Mouse (Mus musculus) liver, embryonic 11.5 days (tissue): ENCODE data around the gene Creb5. TPM values are rescaled to one million over a fixed set of nuclear protein-coding genes. Genes with fewer than 3 reads are reported as not detected.

Source experiments
- ATAC-seq: fragments of 200-750 bp; cut with Nextera tagmentation; replicated peaks from 2 replicates; pipeline ENCODE4 v1.8.0; 2017; ENCODE audit warnings: moderate number of reproducible peaks, mild to moderate bottlenecking, moderate TSS enrichment, moderate library complexity; ENCODE audit not compliant: low FRiP score
- DNase-seq: peaks from one replicate; pipeline ENCODE4 v3.0.0-alpha.2; 2017; ENCODE audit warnings: low spot score
- H3K27ac ChIP-seq: fragments of 300-500 bp; sonication (generic); 2 replicates; pipeline ENCODE4 v1.5.1; 2014; ENCODE audit warnings: mild to moderate bottlenecking, low read depth, low read length, control low read depth
- H3K27me3 ChIP-seq: fragments of 300-500 bp; sonication (generic); replicated peaks from 2 replicates; pipeline ENCODE4 v1.6.1; 2014; ENCODE audit warnings: low read length, mixed read lengths; ENCODE audit not compliant: control insufficient read depth, insufficient read depth
- H3K36me3 ChIP-seq: fragments of 300-500 bp; sonication (generic); 2 replicates; pipeline ENCODE4 v1.6.1; 2014; ENCODE audit warnings: mild to moderate bottlenecking, low read length, moderate library complexity, mixed read lengths; ENCODE audit not compliant: control insufficient read depth, insufficient read depth
- H3K4me1 ChIP-seq: fragments of 300-500 bp; sonication (generic); replicated peaks from 2 replicates; pipeline ENCODE4 v1.6.1; 2014; ENCODE audit warnings: low read length, mixed read lengths; ENCODE audit not compliant: control insufficient read depth, insufficient read depth
- H3K4me2 ChIP-seq: fragments of 300-500 bp; sonication (generic); 2 replicates; pipeline ENCODE4 v1.6.1; 2014; ENCODE audit warnings: mild to moderate bottlenecking, control low read depth, moderate library complexity
- H3K4me3 ChIP-seq: fragments of 300-500 bp; sonication (generic); 2 replicates; pipeline ENCODE4 v1.5.1; 2014; ENCODE audit warnings: low read depth, low read length, control low read depth
- H3K9ac ChIP-seq: fragments of 300-500 bp; sonication (generic); 2 replicates; pipeline ENCODE4 v1.6.1; 2014; ENCODE audit warnings: low read depth, low read length, control low read depth
- H3K9me3 ChIP-seq: fragments of 300-500 bp; sonication (generic); 2 replicates; pipeline ENCODE4 v1.6.1; 2016; ENCODE audit warnings: low read length, inconsistent platforms, mixed read lengths; ENCODE audit not compliant: control insufficient read depth
- WGBS: fragments of 180-500 bp; shearing (Covaris S2); extraction: QIAGEN DNeasy Blood & Tissue Kit; methylation state at CpG from one replicate; pipeline ENCODE4 v1.1.7; 2014; 5-methylcytosine and 5-hydroxymethylcytosine counted together
- polyA plus RNA-seq: library from polyadenylated mRNA; unstranded; fragments of >200 nt; fragmentation: Nextera tagmentation; extraction: Ambion mirVana; gene quantifications from 2 replicates; pipeline ENCODE4 v1.2.1, GENCODE M21; 2014

The Creb5 gene
- polyA plus RNA-seq, 1 experiment from 2014 or later = 2.3 TPM

DNA sequence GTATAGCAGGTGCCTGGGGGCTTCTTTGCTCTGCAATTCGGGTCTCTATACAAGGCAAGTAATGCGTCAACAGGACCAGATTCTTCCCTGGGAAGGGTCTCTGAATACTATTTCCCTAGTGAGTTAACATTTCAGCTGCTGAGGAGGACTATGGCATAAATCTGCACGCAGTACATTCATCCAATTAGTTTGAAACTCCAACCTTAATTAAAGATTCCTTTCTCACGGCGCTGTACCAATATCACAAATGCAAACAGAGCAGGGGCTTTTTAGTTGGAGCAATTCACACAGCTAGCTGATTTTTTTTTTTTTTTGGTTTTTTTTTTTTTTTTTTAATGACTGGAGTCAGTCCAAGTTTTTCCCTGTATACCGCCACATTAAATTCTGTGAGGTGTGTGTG is 357.0 kb downstream of the Creb5 start:
- H3K27ac ChIP-seq = no peak overlapping the region
- H3K4me2 ChIP-seq = no peak overlapping the region
- 84% methylated on average over 6 of the region's 6 CpGs for WGBS
- H3K27me3 ChIP-seq = no peaks in the 10 kb centered on the region
- no peaks in the 10 kb centered on the region for H3K36me3 ChIP-seq
- ATAC-seq (no peak), DNase-seq (no peak)
- no peak overlapping the region for H3K9ac ChIP-seq
- H3K9me3 ChIP-seq = no peaks in the 10 kb centered on the region
- H3K4me3 ChIP-seq = no peak overlapping the region
- H3K4me1 ChIP-seq = no peaks in the 10 kb centered on the region

DNA sequence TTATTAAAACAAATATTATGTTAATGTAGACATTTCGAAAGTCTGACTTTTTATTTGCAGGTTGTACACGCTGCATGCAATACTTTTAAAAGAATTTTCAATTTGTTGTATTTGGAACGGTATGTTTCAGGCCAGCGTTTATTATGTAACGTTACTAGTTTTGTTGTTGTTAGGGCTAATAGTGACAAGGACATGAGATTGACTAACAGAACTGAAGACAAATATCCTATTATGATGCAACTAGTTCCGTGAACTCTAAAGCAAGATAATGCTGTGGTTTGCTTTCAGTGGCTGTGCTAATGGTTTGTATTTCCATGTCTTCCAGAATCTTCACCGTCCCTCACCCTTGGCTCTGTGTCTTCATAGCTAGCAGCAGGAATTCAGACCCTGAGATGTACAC is 357.9 kb downstream of the Creb5 start:
- DNase-seq (no peak), ATAC-seq (no peak)
- Histone ChIP-seq H3K4me1 (no peaks in the 10 kb centered on the region), H3K36me3 (no peaks in the 10 kb centered on the region), H3K9me3 (no peaks in the 10 kb centered on the region), H3K9ac (no peak overlapping the region), H3K4me2 (no peak overlapping the region), H3K4me3 (no peak overlapping the region), H3K27me3 (no peaks in the 10 kb centered on the region), H3K27ac (no peak overlapping the region)
- WGBS = 83% methylated on average over 7 of the region's 7 CpGs

DNA sequence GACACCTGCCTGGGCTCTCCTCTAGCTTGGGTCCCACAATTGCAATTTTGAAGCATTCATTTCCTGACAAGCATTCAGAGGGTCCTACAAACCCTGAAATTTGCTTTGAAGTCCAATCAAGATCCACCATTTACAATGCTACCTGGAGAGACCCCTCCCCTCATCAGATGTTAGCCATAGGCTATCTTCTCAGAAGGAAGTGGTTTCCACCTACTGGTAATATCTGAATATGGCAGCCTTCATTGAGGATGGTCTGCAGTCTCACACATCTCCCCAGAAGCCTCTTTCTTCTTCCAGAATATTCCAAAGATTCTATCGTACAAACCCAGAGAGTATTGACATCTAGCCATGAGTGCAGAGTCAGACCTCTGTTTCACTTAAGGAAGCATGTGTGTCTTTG is 362.7 kb downstream of the Creb5 start:
- H3K9me3 ChIP-seq = no peaks in the 10 kb centered on the region
- H3K36me3 ChIP-seq = no peaks in the 10 kb centered on the region
- no peak overlapping the region for H3K27ac ChIP-seq
- H3K4me1 ChIP-seq = no peaks in the 10 kb centered on the region
- no peak overlapping the region for H3K4me3 ChIP-seq
- no peak overlapping the region for H3K4me2 ChIP-seq
- DNase-seq = no peak
- no peak overlapping the region for H3K9ac ChIP-seq
- no peak for ATAC-seq
- 90% methylated on average over 1 of the region's 1 CpGs for WGBS
- H3K27me3 ChIP-seq = no peaks in the 10 kb centered on the region

DNA sequence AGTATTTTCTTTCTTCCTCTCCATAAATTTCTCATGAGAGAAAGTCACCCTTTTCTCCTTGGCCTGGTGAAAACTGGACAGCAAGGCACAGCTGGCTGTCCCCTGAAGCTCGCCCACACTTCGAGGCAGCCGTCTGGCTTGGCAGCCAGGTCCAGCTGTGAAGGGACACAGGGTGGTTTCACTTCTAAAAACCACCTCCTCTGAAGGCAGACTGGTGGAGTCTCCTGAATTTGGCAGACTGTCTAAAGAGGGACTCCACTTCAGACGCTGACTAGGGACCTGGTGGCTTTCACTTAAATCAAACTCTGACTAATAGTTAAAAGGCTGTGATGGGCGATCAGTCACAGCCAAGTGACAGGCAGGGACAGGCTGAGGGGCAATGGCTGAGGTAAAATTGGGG is 365.6 kb downstream of the Creb5 start:
- no peaks in the 10 kb centered on the region for H3K4me1 ChIP-seq
- no peak for DNase-seq

DNA sequence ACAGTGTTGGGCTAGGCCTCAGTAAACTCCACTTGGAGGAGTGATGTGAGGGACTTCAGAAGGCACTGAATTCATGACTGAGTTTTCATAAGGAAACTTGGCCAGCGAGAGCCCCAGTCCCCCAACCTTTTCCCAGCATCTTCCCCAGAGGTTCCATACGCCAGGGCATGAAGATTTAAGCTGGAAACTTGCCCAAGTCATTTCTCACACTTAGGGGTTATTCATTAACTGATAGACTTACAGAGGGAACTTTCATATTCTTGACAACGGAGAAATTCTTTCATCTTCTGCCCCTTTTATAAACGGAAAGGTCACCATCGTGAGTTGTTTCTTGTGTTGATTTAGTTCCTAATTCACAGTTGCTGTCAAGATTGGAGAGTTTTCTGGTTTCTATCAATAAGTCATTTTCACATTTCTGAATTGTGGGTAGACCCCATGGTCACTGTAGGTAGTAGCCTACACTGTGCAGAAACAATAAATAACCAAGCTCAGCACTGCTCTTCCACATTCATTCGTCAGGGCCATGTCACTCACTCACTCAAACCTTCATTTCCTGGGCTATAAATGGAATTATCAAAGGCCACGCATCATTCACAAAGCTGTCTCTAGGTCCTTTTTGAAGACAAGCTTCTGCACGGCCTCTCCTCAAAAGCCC is 366.8 kb downstream of the Creb5 start:
- no peaks in the 10 kb centered on the region for H3K4me1 ChIP-seq
- H3K9me3 ChIP-seq = no peaks in the 10 kb centered on the region
- DNase-seq (no peak), ATAC-seq (no peak)
- H3K27me3 ChIP-seq = no peaks in the 10 kb centered on the region
- H3K27ac ChIP-seq = no peak overlapping the region
- no peaks in the 10 kb centered on the region for H3K36me3 ChIP-seq
- H3K9ac ChIP-seq = no peak overlapping the region
- 69% methylated on average over 8 of the region's 8 CpGs for WGBS
- no peak overlapping the region for H3K4me2 ChIP-seq
- H3K4me3 ChIP-seq = no peak overlapping the region

More for the DNA sequence above, 365.6 kb downstream of the Creb5 start:
- Histone ChIP-seq H3K4me3 (no peak overlapping the region), H3K36me3 (no peaks in the 10 kb centered on the region), H3K4me2 (no peak overlapping the region), H3K27ac (no peak overlapping the region), H3K9me3 (no peaks in the 10 kb centered on the region), H3K9ac (no peak overlapping the region), H3K27me3 (no peaks in the 10 kb centered on the region)
- WGBS = 71% methylated on average over 5 of the region's 5 CpGs
- ATAC-seq = no peak

DNA sequence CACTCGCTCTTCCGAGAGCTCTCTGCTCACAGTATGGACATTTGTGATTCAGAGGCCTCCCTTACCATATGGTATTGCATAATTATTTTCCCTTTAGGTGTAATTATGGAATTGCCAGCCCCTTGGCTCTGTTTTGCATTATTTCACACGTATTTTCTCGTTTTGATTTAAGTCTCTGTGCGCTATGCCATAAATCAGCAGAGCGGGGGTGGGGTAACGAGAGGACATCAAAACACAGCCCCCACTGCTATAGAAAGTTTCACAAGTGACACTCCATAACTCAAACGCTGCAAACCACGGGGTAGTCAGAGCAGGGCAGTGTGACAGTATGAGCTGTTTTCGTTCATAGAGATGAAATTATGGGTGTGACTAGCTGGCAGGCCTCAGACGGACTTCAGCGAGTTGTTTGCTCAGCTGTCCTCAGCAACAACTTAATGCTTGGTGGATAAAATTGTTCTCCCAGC is 367.3 kb downstream of the Creb5 start:
- Histone ChIP-seq H3K4me2 (no peak overlapping the region), H3K9me3 (no peaks in the 10 kb centered on the region), H3K27ac (no peak overlapping the region), H3K27me3 (no peaks in the 10 kb centered on the region), H3K9ac (no peak overlapping the region), H3K4me1 (no peaks in the 10 kb centered on the region), H3K4me3 (no peak overlapping the region), H3K36me3 (no peaks in the 10 kb centered on the region)
- no peak for ATAC-seq
- DNase-seq = no peak
- WGBS = 65% methylated on average over 12 of the region's 12 CpGs

DNA sequence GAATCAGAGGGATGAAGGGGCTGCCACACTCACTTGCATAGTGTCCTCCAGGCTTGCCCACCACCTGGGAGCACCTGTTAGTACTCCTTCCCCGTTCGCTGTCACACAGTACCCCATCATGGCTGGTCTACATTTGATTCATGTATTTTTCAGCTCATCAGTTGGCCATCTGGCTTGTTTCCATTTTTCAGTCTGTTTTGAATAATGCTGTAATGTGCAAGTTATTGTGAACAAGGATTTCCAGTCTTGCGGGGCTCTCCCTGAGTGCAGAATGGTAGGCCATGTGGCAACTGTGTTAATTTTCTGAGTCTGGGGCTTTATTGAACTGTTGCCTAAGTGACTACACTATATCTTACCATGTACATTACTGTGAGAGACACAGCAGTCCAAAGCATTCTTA is 369.4 kb downstream of the Creb5 start:
- Histone ChIP-seq H3K36me3 (no peaks in the 10 kb centered on the region), H3K9me3 (no peaks in the 10 kb centered on the region), H3K27me3 (no peaks in the 10 kb centered on the region), H3K4me2 (no peak overlapping the region), H3K4me3 (no peak overlapping the region), H3K27ac (no peak overlapping the region), H3K9ac (no peak overlapping the region), H3K4me1 (no peaks in the 10 kb centered on the region)
- ATAC-seq (no peak), DNase-seq (no peak)
- WGBS = 94% methylated on average over 3 of the region's 3 CpGs

DNA sequence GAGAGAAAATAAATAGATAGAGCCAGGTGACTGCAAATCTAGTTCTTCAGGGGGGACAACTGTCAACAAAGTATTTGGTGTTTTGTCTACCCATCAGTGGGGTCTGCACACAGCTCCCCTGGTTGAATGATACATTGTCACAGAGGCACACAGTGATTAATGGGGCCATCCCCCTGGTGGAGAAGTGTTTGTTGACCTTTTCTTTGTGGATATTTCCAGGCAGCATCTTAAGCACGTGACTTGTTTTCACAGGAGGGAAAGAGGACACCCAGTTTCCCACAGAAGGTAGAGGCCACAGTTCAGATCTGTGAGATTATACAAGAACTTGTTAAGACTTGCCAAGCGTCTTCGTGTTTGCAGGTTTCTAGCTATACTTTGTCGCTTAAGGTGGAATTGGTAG is 370.4 kb downstream of the Creb5 start:
- Histone ChIP-seq H3K4me2 (no peak overlapping the region), H3K4me1 (no peaks in the 10 kb centered on the region), H3K27ac (no peak overlapping the region), H3K4me3 (no peak overlapping the region), H3K36me3 (no peaks in the 10 kb centered on the region), H3K9me3 (no peaks in the 10 kb centered on the region), H3K9ac (no peak overlapping the region), H3K27me3 (no peaks in the 10 kb centered on the region)
- WGBS = 59% methylated on average over 4 of the region's 4 CpGs
- DNase-seq = no peak
- no peak for ATAC-seq
